Mouse (Mus musculus): ENCODE measurements around the gene Agxt.

The Agxt gene

DNA sequence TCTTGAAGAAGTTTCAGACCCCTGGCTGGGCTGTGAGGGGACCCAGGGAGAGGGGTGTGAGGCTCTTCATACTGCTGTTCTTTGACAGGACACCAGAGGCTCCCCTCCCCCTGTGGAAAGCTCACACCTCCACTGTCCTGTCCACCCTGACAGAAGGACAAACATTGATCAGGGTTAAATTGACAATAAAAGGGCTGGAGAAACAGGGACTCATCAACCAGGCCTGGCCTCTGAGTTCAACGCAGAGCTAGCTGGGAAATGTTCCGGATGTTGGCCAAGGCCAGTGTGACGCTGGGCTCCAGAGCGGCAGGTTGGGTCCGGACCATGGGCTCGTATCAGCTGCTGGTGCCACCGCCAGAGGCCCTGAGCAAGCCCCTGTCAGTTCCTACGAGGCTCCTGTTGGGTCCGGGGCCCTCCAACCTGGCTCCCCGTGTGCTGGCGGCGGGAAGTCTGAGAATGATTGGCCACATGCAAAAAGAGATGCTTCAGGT lies at the start of gene Agxt:
Gene Agxt (plus strand): TSS at position 205 of the 491 bp plus-strand sequence.
- no peak for DNase-seq (ENCODE audit: low read depth)

DNA sequence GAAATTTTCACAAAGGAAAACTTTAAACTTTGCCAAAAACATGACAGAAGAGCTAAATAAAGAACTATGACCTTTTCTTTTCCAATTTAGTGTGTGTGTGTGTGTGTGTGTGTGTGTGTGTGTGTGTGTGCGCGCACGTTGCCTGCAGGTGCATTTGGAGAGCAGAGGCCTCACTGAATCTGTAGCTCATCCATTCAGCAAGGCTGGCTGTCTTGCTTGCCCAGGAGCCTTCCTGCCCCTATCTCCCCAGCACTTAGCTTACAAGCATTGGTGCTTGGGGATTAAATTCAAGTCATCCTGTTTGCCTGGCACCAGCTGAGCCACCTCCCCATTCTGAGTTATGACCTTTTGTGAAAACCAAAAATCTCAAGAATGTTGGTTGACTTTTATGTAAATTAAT lies 42.5 kb upstream of the Agxt start:
- no peak for DNase-seq (ENCODE audit: low read depth)

DNA sequence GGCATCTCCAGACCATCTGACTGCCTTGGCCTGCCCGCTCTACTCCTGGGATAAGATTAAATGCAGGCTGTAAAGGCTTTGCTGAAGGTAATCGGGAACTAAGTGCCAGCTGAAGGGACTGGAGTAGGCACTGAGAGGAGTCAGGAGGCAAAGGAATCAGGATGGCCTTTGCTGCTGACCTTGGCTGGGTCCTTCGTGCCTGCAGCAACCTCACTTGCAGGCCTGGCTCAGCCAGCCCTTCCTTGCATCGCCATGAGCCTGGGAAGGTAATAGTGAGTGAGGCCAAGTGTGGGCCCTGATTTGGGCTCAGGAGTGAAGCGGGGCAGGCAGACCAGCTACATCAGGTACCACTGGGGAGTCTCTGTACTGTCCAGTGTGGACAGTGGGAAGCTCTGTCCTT lies 36.1 kb upstream of the Agxt start:
- no peak for DNase-seq (ENCODE audit: low read depth)

DNA sequence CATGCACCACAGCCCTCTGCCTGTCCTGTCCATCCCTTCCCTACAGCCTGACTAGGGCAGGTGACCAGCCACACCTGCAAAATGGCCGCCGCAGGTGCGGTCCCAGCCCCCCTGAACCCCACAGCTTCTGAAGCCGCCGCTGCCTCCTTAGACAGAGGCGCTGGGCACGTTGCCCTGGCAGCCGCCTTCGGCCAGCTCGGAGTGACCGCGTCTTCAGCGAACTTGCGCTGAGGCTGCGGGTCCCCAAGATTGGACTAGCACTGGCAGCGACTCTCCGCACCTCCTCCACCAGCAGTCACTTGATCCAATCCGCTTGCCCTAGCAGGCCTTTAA lies 34.8 kb upstream of the Agxt start:
- no peak for DNase-seq (ENCODE audit: low read depth)

DNA sequence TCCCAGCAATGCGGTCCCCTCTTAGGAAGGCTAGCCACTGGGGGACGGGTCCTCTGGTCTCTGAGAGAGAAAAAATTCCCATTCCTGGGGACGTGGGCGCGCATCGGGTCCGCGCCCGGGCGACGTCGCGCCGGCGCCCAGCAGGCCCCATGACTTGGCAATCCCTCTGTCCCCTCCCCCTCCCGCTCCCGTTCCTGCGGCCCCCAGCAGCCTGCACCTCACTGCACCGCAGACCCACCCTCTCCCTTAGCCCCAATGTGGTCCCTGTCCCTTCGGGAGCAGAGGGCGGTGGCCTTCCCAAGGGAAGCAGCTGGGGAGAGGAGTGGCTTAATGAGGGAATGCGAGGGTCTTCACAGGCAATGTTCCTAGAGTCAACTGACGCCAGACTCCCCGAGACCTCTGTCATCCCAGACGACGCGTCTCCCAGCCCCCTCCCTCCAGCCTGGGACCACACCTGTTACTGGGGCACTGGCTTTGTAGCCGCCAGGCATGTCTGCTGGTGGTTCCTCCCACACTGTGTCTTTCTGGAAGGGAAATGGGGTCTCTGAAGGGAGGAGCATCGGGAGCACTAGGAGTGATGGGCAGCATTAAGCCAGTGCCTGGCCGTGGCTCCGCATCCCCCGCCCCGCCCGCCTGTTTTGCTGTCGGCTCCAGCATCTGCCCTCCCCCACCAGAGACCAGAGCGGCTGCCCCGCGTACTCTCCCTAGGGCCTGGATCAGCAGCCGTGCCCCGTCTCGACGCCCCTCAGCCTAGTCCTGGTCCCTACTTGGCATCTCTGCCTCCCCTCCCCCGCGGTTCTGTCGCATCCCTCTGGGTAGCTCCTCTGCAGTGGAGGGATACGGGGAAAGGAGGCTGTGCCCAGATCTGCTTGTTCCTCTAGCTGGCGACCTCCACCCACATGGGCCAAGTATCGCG lies 34.2 kb upstream of the Agxt start:
- no peak for DNase-seq (ENCODE audit: low read depth)

DNA sequence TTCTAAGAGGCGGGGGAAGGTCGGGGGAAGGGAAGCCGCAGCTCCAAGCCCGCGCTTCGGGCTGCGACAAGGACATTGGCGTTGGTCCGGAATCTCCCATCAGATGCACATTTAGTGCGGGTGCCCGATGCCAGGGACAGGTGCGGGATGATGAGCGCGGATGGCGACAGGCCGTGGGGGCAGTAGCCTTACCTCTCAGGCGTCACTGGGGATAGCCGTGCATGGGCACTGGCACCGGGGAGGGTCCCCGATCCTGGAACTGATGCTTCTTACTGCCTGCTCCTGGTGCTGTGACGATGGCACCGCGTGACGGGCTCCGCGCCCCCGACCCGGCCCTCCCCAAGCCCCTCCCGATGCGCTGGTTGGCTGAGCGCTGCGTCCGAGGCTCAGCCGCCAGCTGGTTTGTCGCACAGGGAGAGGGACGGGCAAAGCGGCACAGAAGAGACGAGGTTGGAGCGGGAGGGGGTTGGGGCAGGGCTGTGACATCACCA lies 33.4 kb upstream of the Agxt start, which contains the start of gene Kif1a:
Gene Kif1a (minus strand): TSS at position 381 of the 491 bp plus-strand sequence.
- DNase-seq (ENCODE audit: low read depth): no peak

DNA sequence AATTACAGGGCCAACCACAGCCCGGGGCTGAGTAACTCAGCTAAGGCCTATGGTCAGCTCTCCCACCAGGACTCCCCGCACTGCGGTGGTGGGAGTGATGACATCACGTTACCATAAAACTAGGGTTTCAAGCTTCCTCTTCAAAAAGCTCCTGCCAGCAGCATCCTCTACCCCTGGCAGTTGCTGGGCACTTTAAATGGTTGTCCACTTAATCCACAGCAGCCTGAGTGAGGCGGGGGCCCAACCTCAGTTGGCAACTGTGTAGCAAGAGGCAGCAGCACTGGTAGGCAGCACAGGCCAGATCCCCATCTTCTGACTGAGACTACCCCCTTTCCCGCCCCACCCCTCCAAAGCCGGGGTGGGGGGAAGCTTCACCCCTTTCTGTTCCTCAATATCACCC lies 32.3 kb upstream of the Agxt start:
- no peak for DNase-seq (ENCODE audit: low read depth)

DNA sequence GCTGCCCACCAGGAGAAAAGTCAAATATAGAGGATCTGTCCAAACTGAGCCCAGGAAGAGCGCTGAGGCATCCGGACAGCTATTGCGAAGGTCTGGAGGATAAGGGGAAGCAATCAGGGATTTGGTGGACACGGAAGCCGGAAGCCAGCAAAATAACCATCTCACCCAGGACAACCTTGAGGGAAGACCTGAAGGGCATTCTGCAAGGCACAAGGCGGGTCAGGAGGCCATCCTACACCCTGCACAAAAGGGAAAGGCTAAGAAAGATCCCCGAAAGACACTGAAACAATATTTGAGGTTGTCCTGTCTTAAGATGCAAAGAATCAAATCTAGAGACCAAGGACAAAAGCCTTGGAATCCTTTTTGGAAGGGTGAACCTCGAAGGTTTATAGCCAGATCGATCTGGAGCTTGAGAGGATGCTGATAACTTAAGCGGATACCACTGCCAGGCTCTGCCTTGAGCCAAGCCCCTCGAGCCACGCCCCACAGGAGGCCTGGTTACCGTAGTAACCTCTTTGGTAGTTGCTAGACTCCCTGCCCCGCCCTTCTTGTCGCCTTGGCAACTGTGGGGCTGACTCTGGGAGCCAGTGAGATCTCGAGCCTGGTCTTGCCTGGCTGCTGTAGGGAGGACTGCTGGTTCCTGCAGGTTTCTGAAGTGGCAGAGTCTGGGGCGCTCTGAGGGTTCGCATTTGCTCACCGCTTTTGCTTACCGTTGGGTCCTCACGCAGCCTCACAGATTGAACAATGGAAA lies 20.2 kb upstream of the Agxt start:
- DNase-seq (ENCODE audit: low read depth): peak; percentile 51

DNA sequence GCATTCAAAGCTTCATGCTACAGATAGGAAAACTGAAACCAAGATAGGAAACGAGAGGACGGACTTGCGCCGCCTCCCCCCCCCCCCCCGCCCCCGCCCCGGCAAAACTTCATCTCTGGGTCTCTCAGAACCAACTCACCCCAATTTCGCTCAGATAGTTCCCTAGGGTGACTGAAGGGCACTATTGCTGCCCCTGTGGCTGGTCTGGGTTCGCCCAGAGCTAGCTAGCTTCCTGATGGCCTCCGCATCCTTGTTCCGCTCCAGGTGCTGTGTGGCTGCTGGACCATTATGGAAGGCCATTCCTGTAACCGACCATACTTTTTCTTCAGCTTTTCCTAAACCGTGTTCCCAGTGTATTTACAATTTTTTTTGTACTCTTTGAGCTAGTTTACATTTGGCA lies 19.6 kb upstream of the Agxt start:
- no peak for DNase-seq (ENCODE audit: low read depth)

DNA sequence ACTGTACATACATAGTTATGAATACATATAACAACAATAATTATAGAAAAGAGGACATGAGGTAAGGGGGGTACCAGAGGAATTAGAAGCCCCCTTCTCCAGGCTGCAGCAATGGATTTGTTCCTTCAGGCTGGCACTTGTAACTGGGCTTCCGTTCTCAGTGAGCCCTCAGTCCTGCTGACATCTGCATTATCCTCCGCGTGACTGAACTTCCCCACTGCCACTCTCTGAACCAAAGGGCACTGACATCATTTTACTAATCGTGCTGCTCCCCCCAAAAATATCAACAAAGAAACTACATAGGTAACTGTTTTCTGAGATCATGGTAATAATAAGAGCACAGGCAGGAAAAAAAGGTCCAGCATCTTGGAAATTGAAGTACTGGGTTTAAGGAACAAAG lies 16.2 kb upstream of the Agxt start:
- no peak for DNase-seq (ENCODE audit: low read depth)

DNA sequence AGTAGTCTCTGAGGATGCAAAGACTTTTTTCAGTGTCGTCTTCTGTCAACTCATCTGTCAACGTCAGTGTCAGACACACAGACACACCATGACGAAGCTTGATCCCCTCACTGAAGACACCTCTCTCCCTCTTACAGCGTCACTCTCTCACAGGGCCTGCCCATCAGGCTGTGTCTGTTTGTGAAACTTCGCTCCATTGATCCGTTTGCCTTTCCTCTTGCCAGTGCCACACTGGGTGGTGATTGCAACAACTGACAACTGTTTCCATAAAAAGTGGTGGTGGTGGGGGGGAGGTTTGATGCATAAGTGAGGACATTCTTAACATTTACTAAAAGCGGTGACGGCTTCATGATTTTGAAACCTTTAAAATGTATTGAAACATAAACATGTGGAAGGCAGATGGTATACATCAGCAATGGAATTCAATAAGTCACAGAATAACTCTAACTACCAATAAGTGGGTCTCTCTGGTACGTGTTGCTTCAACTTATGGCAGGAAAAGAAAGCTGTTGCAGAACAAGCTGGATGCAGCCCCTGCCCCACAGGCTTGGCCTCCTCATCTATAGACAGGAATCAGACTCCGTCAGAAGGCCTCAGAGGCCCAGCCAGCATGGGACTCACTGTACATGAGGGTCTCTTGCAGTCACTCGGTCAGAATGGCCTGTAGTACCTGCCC lies 11.7 kb upstream of the Agxt start:
- no peak for DNase-seq (ENCODE audit: low read depth)

DNA sequence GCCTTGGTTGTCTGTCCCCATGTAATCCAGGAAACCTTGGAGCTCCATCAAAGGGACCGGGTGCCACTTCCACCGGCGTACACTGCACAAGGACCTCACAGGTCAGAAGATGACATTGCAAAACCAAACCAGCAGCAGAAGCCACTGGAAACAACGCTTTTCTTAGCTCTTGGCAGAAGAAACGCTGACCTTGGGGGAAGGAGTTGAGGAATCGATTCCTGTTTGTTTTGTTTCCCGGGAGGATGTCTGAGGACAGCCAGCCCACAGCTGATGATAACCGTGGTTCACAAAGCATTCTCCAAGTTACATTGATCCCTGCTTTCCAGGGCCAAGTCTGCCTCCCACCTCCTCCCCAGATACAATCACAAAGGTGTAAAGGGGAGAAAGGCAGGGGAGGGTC lies 11.0 kb upstream of the Agxt start:
- DNase-seq (ENCODE audit: low read depth): no peak

DNA sequence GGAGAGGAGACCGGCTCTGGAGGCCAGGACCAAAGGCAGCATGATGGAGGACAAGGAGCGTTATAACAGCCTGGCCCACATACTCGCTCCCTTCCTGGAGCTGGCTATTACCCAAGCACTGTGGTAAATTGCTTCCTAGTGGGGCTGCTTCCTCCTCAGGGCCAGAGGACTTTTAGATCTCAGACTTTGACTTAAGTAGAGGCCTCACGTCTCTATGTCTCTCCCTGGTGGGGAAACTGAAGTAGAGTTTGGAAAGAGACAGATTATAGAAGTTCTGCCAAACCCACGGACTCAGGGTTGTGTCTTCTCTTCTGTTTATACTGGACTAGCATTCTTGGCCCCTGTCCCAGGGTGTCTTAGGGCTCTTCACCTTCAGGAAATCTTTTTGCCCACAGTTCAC lies 9.8 kb upstream of the Agxt start:
- DNase-seq (ENCODE audit: low read depth): no peak

DNA sequence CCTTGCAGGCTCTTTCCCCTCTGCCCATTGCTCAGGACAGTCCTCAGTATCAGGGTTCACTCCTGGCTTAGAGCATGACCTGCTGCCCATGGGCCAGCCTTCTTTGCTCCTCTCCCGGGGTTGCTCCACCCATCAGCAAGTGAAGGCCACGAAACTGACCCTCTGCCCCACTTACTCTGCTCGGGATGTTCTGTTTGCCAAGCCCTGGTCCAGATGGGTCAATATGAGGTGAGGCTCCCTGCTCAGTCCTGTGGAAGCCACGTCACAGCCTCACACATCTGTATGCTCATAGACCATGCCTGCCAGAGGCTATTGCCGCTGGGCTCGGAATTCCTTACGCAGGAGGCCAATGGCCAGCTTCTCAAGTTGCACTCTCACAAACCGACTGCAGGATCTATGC lies 6.8 kb upstream of the Agxt start:
- no peak for DNase-seq (ENCODE audit: low read depth)

DNA sequence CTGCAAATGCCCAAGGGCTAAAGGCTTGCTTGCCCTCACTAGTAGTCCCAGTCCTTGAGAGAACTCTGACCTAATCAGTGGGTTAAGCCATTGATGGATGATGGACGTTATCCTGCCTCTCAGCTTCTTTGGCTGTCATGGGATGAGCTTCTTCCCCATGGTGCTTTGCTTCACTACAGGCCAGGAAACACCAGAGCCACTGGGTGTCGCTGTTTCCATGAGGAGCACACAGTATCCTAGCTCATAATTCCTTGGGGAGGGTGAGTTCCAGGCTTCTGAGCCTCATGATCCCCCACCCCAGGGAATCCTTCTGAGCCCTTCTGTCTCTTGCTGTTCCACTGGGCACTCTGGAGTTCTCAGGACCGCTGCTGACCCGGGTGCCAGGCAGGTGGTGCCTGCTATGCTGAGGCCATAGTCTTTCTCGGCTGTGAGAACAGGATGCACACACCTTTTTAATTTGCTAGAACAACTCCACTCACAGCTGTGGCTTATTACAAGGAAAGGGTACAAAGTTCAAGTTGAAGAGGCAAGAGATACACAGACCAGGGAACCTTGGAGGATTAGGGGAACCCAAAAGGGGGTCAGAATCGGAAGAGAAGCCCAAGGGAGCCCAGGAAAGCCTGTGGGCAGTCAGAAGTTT lies 6.2 kb upstream of the Agxt start:
- DNase-seq (ENCODE audit: low read depth): peak; percentile 18

DNA sequence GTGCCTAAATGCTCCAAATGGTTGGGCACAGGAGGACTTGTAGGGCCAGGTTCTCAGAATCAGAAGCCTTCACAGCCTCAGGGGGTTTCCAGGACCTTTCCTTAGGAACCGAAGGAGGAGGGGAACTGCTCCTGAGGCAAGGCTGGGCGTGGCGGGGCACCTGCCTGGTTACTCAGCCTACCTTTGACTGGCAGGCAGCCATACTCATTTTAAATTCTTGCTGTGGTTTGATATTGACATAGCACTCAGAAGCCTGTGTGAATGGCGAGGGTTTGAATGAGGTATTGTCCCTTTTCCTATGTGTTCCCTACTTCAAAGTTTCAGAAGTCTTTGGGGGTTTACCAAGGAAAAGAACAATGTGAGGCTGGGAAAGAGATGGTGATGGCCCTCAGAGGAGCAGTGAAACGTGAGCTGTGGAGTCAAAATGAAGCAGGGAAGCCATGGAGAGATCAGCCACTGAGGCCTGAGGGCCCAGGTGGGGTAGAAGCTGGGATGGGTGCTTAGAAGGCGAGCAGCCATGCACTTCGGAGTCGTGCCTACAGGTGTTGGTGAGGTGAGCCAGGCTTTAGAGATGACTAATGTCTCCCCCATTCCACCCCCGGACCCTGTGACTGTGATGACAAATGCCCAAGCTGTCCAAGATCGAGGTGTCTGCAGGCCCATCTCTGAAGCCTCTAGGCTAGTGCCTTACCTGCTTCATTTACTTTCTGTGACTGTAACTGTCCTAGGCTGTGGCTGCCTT lies 4.6 kb upstream of the Agxt start:
- DNase-seq (ENCODE audit: low read depth): no peak

DNA sequence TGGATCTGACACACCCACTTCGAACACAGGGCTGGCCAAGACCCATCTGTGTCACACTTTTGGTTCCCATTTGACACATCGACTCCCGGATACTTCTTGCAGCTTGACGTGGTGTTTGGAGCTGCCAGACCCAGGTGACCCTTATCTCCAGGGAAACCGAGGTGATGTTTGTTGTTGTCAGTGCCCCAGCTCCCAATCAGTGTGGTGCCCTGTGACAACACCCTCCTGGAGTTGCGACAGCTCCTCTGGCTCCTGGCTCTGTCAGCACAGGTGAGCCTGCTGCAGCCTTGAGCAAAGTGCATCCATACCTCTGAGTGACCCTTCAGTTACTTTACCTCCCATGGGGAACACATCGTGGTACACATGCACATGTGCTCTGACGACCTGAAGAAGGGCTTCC lies 2.4 kb upstream of the Agxt start:
- no peak for DNase-seq (ENCODE audit: low read depth)

DNA sequence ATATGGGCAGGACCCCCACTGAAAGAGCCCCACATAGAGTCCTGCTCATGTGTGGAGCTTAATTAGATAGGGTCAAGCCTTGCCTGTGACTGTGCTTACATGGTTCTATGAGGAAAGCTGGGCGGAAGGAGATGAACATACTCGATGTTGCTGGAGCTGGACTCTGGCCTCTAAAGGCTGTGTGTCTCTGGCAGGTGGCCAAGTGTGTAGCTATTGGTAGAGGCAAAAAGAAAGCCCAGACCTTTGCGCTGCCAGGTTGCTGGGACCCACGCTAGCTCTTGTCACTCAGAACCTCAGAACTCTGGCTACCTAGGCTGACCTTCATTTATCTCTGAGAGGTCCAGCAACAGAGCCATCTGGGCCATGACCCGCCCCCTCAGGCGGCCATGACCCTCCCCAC lies 3.5 kb downstream of the Agxt start:
- no peak for DNase-seq (ENCODE audit: low read depth)

DNA sequence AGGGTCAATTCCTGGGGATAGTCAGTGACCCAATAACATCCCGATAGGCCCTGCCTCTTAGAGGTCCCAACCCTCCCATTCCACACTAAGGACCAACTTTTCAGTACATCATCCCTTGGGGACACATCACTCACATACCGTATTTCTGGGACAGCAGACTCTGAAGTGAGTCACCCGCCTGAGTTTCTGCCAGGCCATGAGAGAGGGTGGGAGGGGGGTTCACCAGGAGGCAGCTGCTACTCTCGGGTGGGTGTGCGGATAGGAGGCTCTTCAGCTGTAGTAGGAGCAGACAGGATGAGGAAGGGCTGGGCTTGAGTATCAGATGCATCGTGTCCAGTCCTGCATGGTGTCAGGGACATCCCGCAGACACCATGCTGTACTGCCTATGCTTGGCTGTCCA lies 4.7 kb downstream of the Agxt start:
- no peak for DNase-seq (ENCODE audit: low read depth)

DNA sequence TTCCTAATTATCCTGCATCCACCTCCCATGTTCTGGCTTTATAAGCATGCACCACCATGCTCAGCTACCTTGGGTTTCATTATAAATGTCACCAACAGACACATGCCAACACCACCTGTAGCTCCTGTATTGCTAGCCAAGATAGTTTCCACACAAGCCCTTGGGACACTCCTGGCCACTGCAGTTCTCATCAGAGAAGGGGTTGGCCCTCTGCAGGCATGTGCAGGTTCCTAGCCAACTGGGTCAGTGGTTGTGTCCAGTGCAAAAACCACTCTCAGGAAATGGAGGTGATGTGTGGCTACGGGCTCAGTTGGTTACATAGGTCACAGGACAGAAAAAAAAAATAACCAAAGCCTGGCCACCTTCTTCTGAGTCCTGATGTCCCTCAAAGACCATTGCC lies 7.8 kb downstream of the Agxt start:
- DNase-seq (ENCODE audit: low read depth): no peak

DNA sequence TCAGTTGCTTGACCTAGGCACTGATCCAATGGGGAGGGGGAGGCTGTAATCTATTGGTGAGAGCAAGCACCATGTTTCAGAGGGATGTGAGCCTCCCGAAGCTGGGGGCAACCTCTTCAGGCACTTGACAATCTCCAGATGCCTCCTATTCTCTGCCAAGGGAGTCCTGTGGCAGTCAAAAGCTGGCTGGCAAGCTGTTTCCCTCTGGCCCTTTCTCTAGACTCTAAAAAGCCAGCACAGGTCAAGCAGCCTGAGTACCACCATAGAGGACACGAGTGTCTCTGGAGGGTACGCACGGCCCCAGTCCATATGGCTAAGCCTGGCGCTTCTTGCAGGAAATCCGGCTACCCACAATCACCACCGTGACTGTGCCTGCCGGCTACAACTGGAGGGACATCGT lies 9.1 kb downstream of the Agxt start:
- DNase-seq (ENCODE audit: low read depth): no peak
